Mouse (Mus musculus) hindbrain, postnatal 0 days (tissue): ENCODE results near the gene Ercc8. TPM values are rescaled to one million over a fixed set of nuclear protein-coding genes. Genes with fewer than 3 reads are reported as not detected.
A peak's percentile ranks its signal among the peaks of the same experiment; 100 is the strongest.

Source experiments
- ATAC-seq: fragments of 200-750 bp; cut with Nextera tagmentation; 2 replicates; pipeline ENCODE4 v1.8.0; 2017; ENCODE audit warnings: mild to moderate bottlenecking, moderate TSS enrichment, moderate library complexity
- DNase-seq: peaks from one replicate; pipeline ENCODE4 v3.0.0-alpha.2; 2015; ENCODE audit warnings: low spot score
- H3K27ac ChIP-seq: fragments of 300-500 bp; sonication (generic); 2 replicates; pipeline ENCODE4 v1.5.1; 2014; ENCODE audit warnings: mild to moderate bottlenecking
- H3K27me3 ChIP-seq: fragments of 300-500 bp; sonication (generic); 2 replicates; pipeline ENCODE4 v1.6.1; 2014; ENCODE audit warnings: low read length, mixed read lengths; ENCODE audit not compliant: insufficient read depth
- H3K36me3 ChIP-seq: fragments of 300-500 bp; sonication (generic); 2 replicates; pipeline ENCODE4 v1.6.1; 2014; ENCODE audit warnings: low read length, mixed read lengths; ENCODE audit not compliant: insufficient read depth
- H3K4me1 ChIP-seq: fragments of 300-500 bp; sonication (generic); 2 replicates; pipeline ENCODE4 v1.6.1; 2014; ENCODE audit warnings: antibody characterized with exemption, low read length, mixed read lengths; ENCODE audit not compliant: insufficient read depth
- H3K4me2 ChIP-seq: fragments of 300-500 bp; sonication (generic); 2 replicates; pipeline ENCODE4 v1.6.1; 2014; ENCODE audit warnings: low read depth, mild to moderate bottlenecking, low read length, moderate library complexity, mixed read lengths
- H3K4me3 ChIP-seq: fragments of 300-500 bp; sonication (generic); 2 replicates; pipeline ENCODE4 v1.5.1; 2014; ENCODE audit warnings: low read length
- H3K9ac ChIP-seq: fragments of 300-500 bp; sonication (generic); replicated peaks from 2 replicates; pipeline ENCODE4 v1.6.1; 2014; ENCODE audit warnings: mild to moderate bottlenecking, low read length, moderate library complexity, mixed read lengths
- H3K9me3 ChIP-seq: fragments of 300-500 bp; sonication (generic); 2 replicates; pipeline ENCODE4 v1.6.1; 2016; ENCODE audit warnings: low read length, mixed read lengths
- CTCF ChIP-seq: IDR thresholded peaks from 2 replicates; pipeline ENCODE4 v1.5.1; 2016; ENCODE audit warnings: antibody characterized with exemption, control low read depth, low read depth
- WGBS: fragments of 180-500 bp; shearing (Covaris S2); extraction: QIAGEN DNeasy Blood & Tissue Kit; methylation state at CpG from one replicate; pipeline ENCODE4 v1.1.7; 2014; 5-methylcytosine and 5-hydroxymethylcytosine counted together
- polyA plus RNA-seq: library from polyadenylated mRNA; unstranded; fragments of >200 nt; fragmentation: Nextera tagmentation; extraction: Ambion mirVana; gene quantifications from 2 replicates; pipeline ENCODE4 v1.2.1, GENCODE M21; 2015
- total RNA-seq: library from RNA; depleted of rRNA; stranded (reverse); fragments of >200 nt; gene quantifications from 2 replicates; pipeline ENCODE4 v1.2.3, GENCODE M21; 2014

The Ercc8 gene
- total and polyA plus RNA-seq, 2 experiments from 2014 or later: 28.3 to 32.9 TPM

GRCm38 (mm10) chr13:108152650-108153372, 5.7 kb upstream of the Ercc8 start:
- H3K4me2 ChIP-seq: no peak overlapping the region
- H3K36me3 ChIP-seq: no peaks in the 10 kb centered on the region
- 53% methylated on average over 8 of the region's 8 CpGs for WGBS
- no peak overlapping the region for H3K9ac ChIP-seq
- ATAC-seq (peak; percentile 57), DNase-seq (peak; percentile 88)
- H3K4me1 ChIP-seq: no peaks in the 10 kb centered on the region; the same call in 1 of the 2 replicates
- no peak overlapping the region for H3K27ac ChIP-seq
- no peaks in the 10 kb centered on the region for H3K9me3 ChIP-seq
- peak; percentile 77 for TF ChIP-seq CTCF
- H3K27me3 ChIP-seq: no peaks in the 10 kb centered on the region
- no peak overlapping the region for H3K4me3 ChIP-seq

GRCm38 (mm10) chr13:108157156-108157555, 1.4 kb upstream of the Ercc8 start:
- no peaks in the 10 kb centered on the region for H3K9me3 ChIP-seq
- peaks cover 6% of the 10 kb centered on the region; the same call in 1 of the 2 replicates for H3K4me1 ChIP-seq
- no peak for ATAC-seq
- no peak overlapping the region for H3K27ac ChIP-seq
- H3K4me3 ChIP-seq: no peak overlapping the region
- no peaks in the 10 kb centered on the region for H3K27me3 ChIP-seq
- no peak overlapping the region for H3K9ac ChIP-seq
- DNase-seq: no peak
- peak overlapping the region; percentile 90 for H3K4me2 ChIP-seq
- TF ChIP-seq CTCF: no peak
- H3K36me3 ChIP-seq: no peaks in the 10 kb centered on the region; the same call in 1 of the 2 replicates
- WGBS: 89% methylated on average over 2 of the region's 2 CpGs

- DNase-seq: peak; percentile 38
- Histone ChIP-seq H3K4me3 (peak overlapping the region; percentile 83), H3K4me2 (peak overlapping the region; percentile 90), H3K9me3 (no peaks in the 10 kb centered on the region), H3K4me1 (peaks cover 6% of the 10 kb centered on the region; the same call in 1 of the 2 replicates), H3K36me3 (no peaks in the 10 kb centered on the region; the same call in 1 of the 2 replicates), H3K27ac (peak overlapping the region; percentile 20; the same call in 1 of the 2 replicates), H3K9ac (peak overlapping the region; percentile 59), H3K27me3 (no peaks in the 10 kb centered on the region)
- under 1% methylated on average over 38 of the region's 42 CpGs for WGBS
- no peak; the same call in 1 of the 2 replicates for ATAC-seq
- no peak for TF ChIP-seq CTCF
Measured at GRCm38 (mm10) chr13:108157732-108158464, 633 bp upstream of the Ercc8 start.

GRCm38 (mm10) chr13:108159241-108159575, 677 bp downstream of the Ercc8 start:
- Histone ChIP-seq H3K4me2 (peak overlapping the region; percentile 90), H3K27ac (no peak overlapping the region), H3K36me3 (no peaks in the 10 kb centered on the region; the same call in 1 of the 2 replicates), H3K9me3 (no peaks in the 10 kb centered on the region), H3K4me1 (peaks cover 6% of the 10 kb centered on the region; the same call in 1 of the 2 replicates), H3K9ac (peak overlapping the region; percentile 59), H3K4me3 (peak overlapping the region; percentile 83), H3K27me3 (no peaks in the 10 kb centered on the region)
- TF ChIP-seq CTCF: no peak
- DNase-seq: no peak
- no peak for ATAC-seq
- 6% methylated on average over 8 of the region's 8 CpGs for WGBS

- H3K4me2 ChIP-seq: peak overlapping the region; percentile 90; the same call in 1 of the 2 replicates
- no peak overlapping the region for H3K4me3 ChIP-seq
- H3K9ac ChIP-seq: no peak overlapping the region
- H3K27ac ChIP-seq: no peak overlapping the region
- H3K36me3 ChIP-seq: no peaks in the 10 kb centered on the region; the same call in 1 of the 2 replicates
- no peak for ATAC-seq
- no peaks in the 10 kb centered on the region for H3K27me3 ChIP-seq
- DNase-seq: peak; percentile 68
- TF ChIP-seq CTCF: peak; percentile 57
- peaks cover 6% of the 10 kb centered on the region; the same call in 1 of the 2 replicates for H3K4me1 ChIP-seq
- no peaks in the 10 kb centered on the region for H3K9me3 ChIP-seq
- 60% methylated on average over 7 of the region's 7 CpGs for WGBS
Measured at GRCm38 (mm10) chr13:108159963-108160362, 1.4 kb downstream of the Ercc8 start.

DNA sequence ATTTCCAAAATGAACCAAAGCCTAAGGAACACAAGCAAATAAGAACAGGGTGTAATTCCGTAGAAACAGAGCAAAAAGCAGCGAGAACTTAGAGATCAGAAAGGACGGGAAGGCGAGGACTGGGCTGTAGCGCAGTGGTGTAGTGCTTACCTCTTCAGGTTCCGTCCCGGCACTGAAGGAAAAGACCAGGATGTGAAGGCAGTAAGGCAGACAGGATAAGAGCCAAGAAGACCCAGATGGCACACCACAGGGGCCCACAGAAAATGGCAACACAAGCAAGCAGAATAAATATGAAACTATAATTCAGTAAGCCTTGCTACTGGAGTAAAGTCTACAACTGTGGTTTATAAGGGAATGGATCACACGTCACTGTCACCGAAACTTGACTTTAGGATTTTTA, 5.4 kb downstream of the Ercc8 start:
- Histone ChIP-seq H3K4me2 (no peak overlapping the region), H3K27ac (no peak overlapping the region), H3K36me3 (no peaks in the 10 kb centered on the region; the same call in 1 of the 2 replicates), H3K4me3 (no peak overlapping the region), H3K4me1 (peaks cover 6% of the 10 kb centered on the region; the same call in 1 of the 2 replicates), H3K9me3 (no peaks in the 10 kb centered on the region), H3K27me3 (no peaks in the 10 kb centered on the region), H3K9ac (no peak overlapping the region)
- peak; percentile 58 for DNase-seq
- TF ChIP-seq CTCF: no peak
- peak; percentile 58; the same call in 1 of the 2 replicates for ATAC-seq
- WGBS: 81% methylated on average over 9 of the region's 9 CpGs
